Mouse (Mus musculus) regulatory T cell (primary cell): ENCODE measurements around the gene Zfp14.

Source experiments
- in situ Hi-C: fragments of 300-600 bp; cut with MboI, MseI; formaldehyde crosslinking; loops from one replicate; pipeline ENCODE4 v1.15.1; 2025; ENCODE audit warnings: high pct_unique_total_duplicates

Zfp14 gene

GRCm38 (mm10) chr7:30050882-30051548, at the start of gene Zfp14:
Zfp14 (minus strand) TSS chr7:30051380.
- in situ Hi-C loops: loop anchor here (10.0 kb wide), 1 partner anchor 96 kb away; the partner anchor contains the start of gene Zfp74

- in situ Hi-C loops: loop anchor here (10.0 kb wide), 1 partner anchor 856 kb away; the partner anchor contains the start of gene Usf2
These were observed 48.1 kb upstream of the Zfp14 start for GRCm38 (mm10) chr7:30099297-30099696.

GRCm38 (mm10) chr7:30095551-30096125, 44.5 kb upstream of the Zfp14 start:
- in situ Hi-C loops: loop anchor here (10.0 kb wide), 1 partner anchor 859 kb away; the partner anchor contains the start of gene Usf2

- in situ Hi-C loops: loop anchor here (10.0 kb wide), 1 partner anchor 860 kb away; the partner anchor contains the start of gene Usf2
These were observed 43.7 kb upstream of the Zfp14 start, which contains the start of gene Zfp260 for GRCm38 (mm10) chr7:30094646-30095429. Zfp260 (plus strand) TSS chr7:30094777.

GRCm38 (mm10) chr7:30093918-30094415, 42.8 kb upstream of the Zfp14 start:
- in situ Hi-C loops: loop anchor here (10.0 kb wide), 1 partner anchor 861 kb away; the partner anchor contains the start of gene Usf2

GRCm38 (mm10) chr7:30092666-30093065, 41.5 kb upstream of the Zfp14 start:
- in situ Hi-C loops: loop anchor here (10.0 kb wide), 1 partner anchor 862 kb away; the partner anchor contains the start of gene Usf2

- in situ Hi-C loops: loop anchor here (10.0 kb wide), 1 partner anchor 864 kb away; the partner anchor contains the start of gene Usf2
These were observed 39.9 kb upstream of the Zfp14 start for GRCm38 (mm10) chr7:30090970-30091585.

GRCm38 (mm10) chr7:30090092-30090969, 39.2 kb upstream of the Zfp14 start, which contains the start of the genes Gm26920 and Zfp566:
Gm26920 (minus strand) TSS chr7:30090410.
Zfp566 (minus strand) TSS chr7:30090527.
- in situ Hi-C loops: loop anchor here (10.0 kb wide), 1 partner anchor 864 kb away; the partner anchor contains the start of gene Usf2

GRCm38 (mm10) chr7:30089405-30089804, 38.2 kb upstream of the Zfp14 start:
- in situ Hi-C loops: no loop called here

- in situ Hi-C loops: no loop called here
These were observed 35.3 kb upstream of the Zfp14 start for GRCm38 (mm10) chr7:30086524-30086923.

- in situ Hi-C loops: no loop called here
These were observed 21.2 kb upstream of the Zfp14 start, which contains the start of gene Zfp82 for GRCm38 (mm10) chr7:30072146-30073028. Zfp82 (minus strand) TSS chr7:30072900.

- in situ Hi-C loops: loop anchor here (10.0 kb wide), 1 partner anchor 50 kb away; no protein-coding TSS in a partner anchor
These were observed 13.4 kb upstream of the Zfp14 start for GRCm38 (mm10) chr7:30064622-30065021.

- in situ Hi-C loops: loop anchor here (10.0 kb wide), 1 partner anchor 48 kb away; no protein-coding TSS in a partner anchor
These were observed 11.3 kb upstream of the Zfp14 start for GRCm38 (mm10) chr7:30062478-30062877.

GRCm38 (mm10) chr7:30060341-30060740, 9.2 kb upstream of the Zfp14 start:
- in situ Hi-C loops: loop anchor here (10.0 kb wide), 1 partner anchor 46 kb away; no protein-coding TSS in a partner anchor

GRCm38 (mm10) chr7:30053591-30053990, 2.4 kb upstream of the Zfp14 start:
- in situ Hi-C loops: loop anchor here (10.0 kb wide), 1 partner anchor 99 kb away; the partner anchor contains the start of gene Zfp74

- in situ Hi-C loops: no loop called here
These were observed 3.1 kb downstream of the Zfp14 start for GRCm38 (mm10) chr7:30048126-30048525.

GRCm38 (mm10) chr7:30044354-30044753, 6.8 kb downstream of the Zfp14 start:
- in situ Hi-C loops: no loop called here

GRCm38 (mm10) chr7:30034331-30034730, 16.8 kb downstream of the Zfp14 start:
- in situ Hi-C loops: no loop called here

GRCm38 (mm10) chr7:30031379-30031778, 19.8 kb downstream of the Zfp14 start:
- in situ Hi-C loops: no loop called here
